Mouse (Mus musculus): ENCODE measurements around the gene 1700017B05Rik.

The 1700017B05Rik gene

GRCm38 (mm10) chr9:57262795-57263684, 628 bp upstream of the 1700017B05Rik start:
- H3K27me3 ChIP-seq (ENCODE audit: control insufficient read depth, insufficient read depth, low read length, poor library complexity, severe bottlenecking) = no peaks in the 10 kb centered on the region
- DNase-seq (ENCODE audit: low read depth, low spot score) = no peak
- no peaks in the 10 kb centered on the region; the same call in 1 of the 2 replicates for H3K36me3 ChIP-seq (ENCODE audit: control insufficient read depth, insufficient read depth, low read length, poor library complexity, severe bottlenecking)

GRCm38 (mm10) chr9:57261516-57261912, 898 bp downstream of the 1700017B05Rik start:
- DNase-seq (ENCODE audit: low read depth, low spot score) = peak; percentile 80
- Histone ChIP-seq H3K27me3 (ENCODE audit: control insufficient read depth, insufficient read depth, low read length, poor library complexity, severe bottlenecking) (no peaks in the 10 kb centered on the region), H3K36me3 (ENCODE audit: control insufficient read depth, insufficient read depth, low read length, poor library complexity, severe bottlenecking) (no peaks in the 10 kb centered on the region; the same call in none of the 2 replicates)

DNA sequence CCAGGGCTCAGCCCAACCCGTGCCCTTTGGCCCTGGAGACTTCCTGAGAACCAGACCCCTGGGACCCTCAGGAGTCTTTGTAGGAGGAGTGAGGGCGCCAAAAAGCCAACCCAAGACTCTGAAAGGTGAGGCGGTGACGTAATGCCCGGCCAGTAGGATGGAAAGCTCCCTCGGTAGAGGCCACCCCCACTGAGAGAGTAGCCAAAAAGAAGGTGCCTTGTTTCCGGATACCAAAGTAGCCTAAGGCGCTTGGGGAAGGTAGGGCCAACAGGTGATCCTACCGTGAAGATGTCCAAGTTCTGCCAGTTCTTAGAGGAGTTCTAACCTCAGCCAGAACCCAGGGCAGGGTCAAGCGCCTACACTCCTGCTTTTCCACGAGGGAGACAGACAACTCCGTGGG, 1.5 kb downstream of the 1700017B05Rik start:
- DNase-seq (ENCODE audit: low read depth, low spot score) = peak; percentile 45
- no peaks in the 10 kb centered on the region; the same call in none of the 2 replicates for H3K36me3 ChIP-seq (ENCODE audit: control insufficient read depth, insufficient read depth, low read length, poor library complexity, severe bottlenecking)
- H3K27me3 ChIP-seq (ENCODE audit: control insufficient read depth, insufficient read depth, low read length, poor library complexity, severe bottlenecking) = no peaks in the 10 kb centered on the region

DNA sequence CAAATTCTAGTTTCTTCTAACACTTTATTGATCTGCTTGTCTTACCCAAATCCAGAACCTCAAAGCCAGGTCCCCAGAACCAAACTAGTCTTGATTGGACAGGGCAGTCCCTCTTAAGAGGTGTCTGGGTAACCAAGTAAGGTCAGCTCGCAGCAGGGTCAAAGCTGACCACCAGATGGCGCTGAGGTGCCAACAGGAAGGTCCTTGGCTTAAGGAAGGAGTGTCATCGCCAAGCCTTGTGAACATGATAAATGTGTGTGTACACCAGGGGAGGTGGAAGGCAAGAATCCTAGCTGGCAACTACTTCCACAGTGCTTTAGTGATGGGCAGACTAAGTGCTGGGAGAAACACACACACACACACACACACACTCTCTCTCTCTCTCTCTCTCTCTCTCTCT, 2.7 kb downstream of the 1700017B05Rik start:
- no peaks in the 10 kb centered on the region for H3K27me3 ChIP-seq (ENCODE audit: control insufficient read depth, insufficient read depth, low read length, poor library complexity, severe bottlenecking)

DNA sequence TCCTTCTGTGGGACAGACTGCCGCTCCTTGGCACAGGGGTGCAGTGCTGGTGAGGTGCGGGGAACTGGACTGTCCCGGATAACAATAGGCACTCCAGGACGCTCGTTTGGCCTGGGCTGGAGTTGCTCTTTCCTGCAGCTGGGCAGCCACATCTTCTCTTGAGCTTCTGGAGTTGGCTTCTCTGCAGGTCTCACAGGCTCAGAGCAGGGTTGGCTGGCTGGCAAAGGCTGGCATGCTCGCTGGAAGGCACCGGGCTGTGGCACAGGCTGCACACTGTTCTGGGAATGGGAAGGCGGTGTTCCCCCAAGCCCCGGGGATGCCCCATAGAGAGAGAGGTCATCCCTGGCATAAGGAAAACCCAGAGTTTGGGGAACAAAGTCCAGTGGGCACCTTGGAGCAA, 4.8 kb downstream of the 1700017B05Rik start:
- H3K36me3 ChIP-seq (ENCODE audit: control insufficient read depth, insufficient read depth, low read length, poor library complexity, severe bottlenecking) = peaks cover 11% of the 10 kb centered on the region
- no peaks in the 10 kb centered on the region for H3K27me3 ChIP-seq (ENCODE audit: control insufficient read depth, insufficient read depth, low read length, poor library complexity, severe bottlenecking)
- no peak for DNase-seq (ENCODE audit: low read depth, low spot score)

More for the DNA sequence above, 2.7 kb downstream of the 1700017B05Rik start:
- H3K36me3 ChIP-seq (ENCODE audit: control insufficient read depth, insufficient read depth, low read length, poor library complexity, severe bottlenecking) = no peaks in the 10 kb centered on the region; the same call in none of the 2 replicates
- peak; percentile 96 for DNase-seq (ENCODE audit: low read depth, low spot score)

- H3K36me3 ChIP-seq (ENCODE audit: control insufficient read depth, insufficient read depth, low read length, poor library complexity, severe bottlenecking) = peaks cover 11% of the 10 kb centered on the region
- no peaks in the 10 kb centered on the region for H3K27me3 ChIP-seq (ENCODE audit: control insufficient read depth, insufficient read depth, low read length, poor library complexity, severe bottlenecking)
- no peak for DNase-seq (ENCODE audit: low read depth, low spot score)
Measured at GRCm38 (mm10) chr9:57256861-57257260, 5.6 kb downstream of the 1700017B05Rik start.

GRCm38 (mm10) chr9:57256309-57256708, 6.1 kb downstream of the 1700017B05Rik start:
- DNase-seq (ENCODE audit: low read depth, low spot score) = no peak
- H3K27me3 ChIP-seq (ENCODE audit: control insufficient read depth, insufficient read depth, low read length, poor library complexity, severe bottlenecking) = no peaks in the 10 kb centered on the region
- H3K36me3 ChIP-seq (ENCODE audit: control insufficient read depth, insufficient read depth, low read length, poor library complexity, severe bottlenecking) = peaks cover 11% of the 10 kb centered on the region

DNA sequence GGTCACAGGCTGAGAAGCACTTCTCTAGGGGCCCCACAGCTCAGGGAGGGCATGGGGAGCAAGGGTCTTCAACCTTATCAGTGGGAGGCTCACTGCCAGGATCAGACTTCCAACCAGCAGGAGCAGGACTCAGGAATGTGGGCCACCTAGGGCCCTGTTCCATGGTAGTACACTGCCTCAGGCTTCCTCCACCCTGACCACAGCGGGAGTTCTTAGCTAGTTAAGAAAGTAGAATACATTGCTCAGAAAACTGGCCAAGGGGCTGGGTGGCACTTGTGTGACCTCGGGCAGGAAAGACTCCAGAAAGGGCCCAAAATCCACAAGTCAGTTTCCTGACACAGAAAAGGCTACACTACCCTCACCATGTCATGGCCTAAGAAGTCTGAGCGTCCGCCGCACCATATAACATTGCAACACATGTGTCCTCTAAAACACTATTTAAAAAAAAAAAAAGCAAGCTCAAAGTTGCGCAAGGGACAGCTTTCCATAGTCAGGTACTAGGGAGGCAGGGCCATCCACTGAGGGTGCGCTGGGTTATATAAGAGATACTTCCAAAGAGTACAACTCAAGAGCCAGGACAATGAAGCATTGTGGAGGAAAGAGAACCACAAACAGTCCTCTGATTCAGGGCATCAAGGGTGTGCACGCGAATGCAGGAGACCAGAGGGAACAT, 7.5 kb downstream of the 1700017B05Rik start:
- Histone ChIP-seq H3K27me3 (ENCODE audit: control insufficient read depth, insufficient read depth, low read length, poor library complexity, severe bottlenecking) (no peaks in the 10 kb centered on the region), H3K36me3 (ENCODE audit: control insufficient read depth, insufficient read depth, low read length, poor library complexity, severe bottlenecking) (peaks cover 11% of the 10 kb centered on the region)
- no peak for DNase-seq (ENCODE audit: low read depth, low spot score)

DNA sequence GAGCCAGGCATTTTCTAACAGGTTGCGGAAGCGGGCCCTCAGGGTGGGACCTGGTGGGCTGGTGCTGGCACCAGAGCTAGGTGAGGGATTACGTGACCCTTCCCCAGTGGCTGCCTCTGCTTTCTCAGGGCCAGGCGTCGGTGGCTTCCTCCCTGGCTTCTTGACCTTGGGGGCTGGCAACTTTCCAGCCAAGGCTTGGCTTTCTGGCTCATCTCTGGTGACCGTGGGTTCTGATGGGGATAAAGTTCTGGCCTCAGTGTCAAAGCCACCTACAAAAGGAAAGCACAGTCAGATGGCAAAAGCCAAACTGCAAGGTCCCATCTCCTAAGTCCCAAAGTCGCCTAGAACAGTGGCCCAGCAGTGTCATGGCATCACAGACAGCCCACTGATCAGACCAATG, 8.4 kb downstream of the 1700017B05Rik start:
- no peak for DNase-seq (ENCODE audit: low read depth, low spot score)
- Histone ChIP-seq H3K36me3 (ENCODE audit: control insufficient read depth, insufficient read depth, low read length, poor library complexity, severe bottlenecking) (peaks cover 11% of the 10 kb centered on the region), H3K27me3 (ENCODE audit: control insufficient read depth, insufficient read depth, low read length, poor library complexity, severe bottlenecking) (no peaks in the 10 kb centered on the region)

- DNase-seq (ENCODE audit: low read depth, low spot score) = no peak
- Histone ChIP-seq H3K27me3 (ENCODE audit: control insufficient read depth, insufficient read depth, low read length, poor library complexity, severe bottlenecking) (no peaks in the 10 kb centered on the region), H3K36me3 (ENCODE audit: control insufficient read depth, insufficient read depth, low read length, poor library complexity, severe bottlenecking) (peaks cover 11% of the 10 kb centered on the region)
Measured at GRCm38 (mm10) chr9:57251139-57251538, 11.3 kb downstream of the 1700017B05Rik start.

DNA sequence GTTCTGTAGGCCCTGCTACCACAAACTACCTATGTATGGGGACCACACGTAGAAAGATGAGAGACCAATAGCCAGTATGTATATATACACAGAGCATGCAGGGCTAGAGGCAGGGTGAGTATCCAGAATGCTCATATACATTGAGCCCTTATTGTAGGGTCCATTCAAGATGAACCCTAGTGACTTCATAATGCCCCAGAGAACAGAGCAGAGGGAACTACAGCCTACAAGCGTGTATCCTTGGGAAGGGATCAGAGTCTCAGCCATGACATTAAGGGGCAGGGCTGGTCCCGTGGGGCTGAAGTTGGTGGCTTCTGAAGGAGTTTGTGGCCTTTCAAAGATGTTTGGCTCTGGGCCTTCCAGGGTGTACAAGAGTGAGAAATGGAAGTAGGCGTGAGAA, 12.4 kb downstream of the 1700017B05Rik start:
- no peak for DNase-seq (ENCODE audit: low read depth, low spot score)
- Histone ChIP-seq H3K36me3 (ENCODE audit: control insufficient read depth, insufficient read depth, low read length, poor library complexity, severe bottlenecking) (peaks cover 11% of the 10 kb centered on the region), H3K27me3 (ENCODE audit: control insufficient read depth, insufficient read depth, low read length, poor library complexity, severe bottlenecking) (no peaks in the 10 kb centered on the region)

- Histone ChIP-seq H3K27me3 (ENCODE audit: control insufficient read depth, insufficient read depth, low read length, poor library complexity, severe bottlenecking) (no peaks in the 10 kb centered on the region), H3K36me3 (ENCODE audit: control insufficient read depth, insufficient read depth, low read length, poor library complexity, severe bottlenecking) (peaks cover 5% of the 10 kb centered on the region; the same call in 1 of the 2 replicates)
- no peak for DNase-seq (ENCODE audit: low read depth, low spot score)
Measured at GRCm38 (mm10) chr9:57248030-57248942, 14.1 kb downstream of the 1700017B05Rik start.

DNA sequence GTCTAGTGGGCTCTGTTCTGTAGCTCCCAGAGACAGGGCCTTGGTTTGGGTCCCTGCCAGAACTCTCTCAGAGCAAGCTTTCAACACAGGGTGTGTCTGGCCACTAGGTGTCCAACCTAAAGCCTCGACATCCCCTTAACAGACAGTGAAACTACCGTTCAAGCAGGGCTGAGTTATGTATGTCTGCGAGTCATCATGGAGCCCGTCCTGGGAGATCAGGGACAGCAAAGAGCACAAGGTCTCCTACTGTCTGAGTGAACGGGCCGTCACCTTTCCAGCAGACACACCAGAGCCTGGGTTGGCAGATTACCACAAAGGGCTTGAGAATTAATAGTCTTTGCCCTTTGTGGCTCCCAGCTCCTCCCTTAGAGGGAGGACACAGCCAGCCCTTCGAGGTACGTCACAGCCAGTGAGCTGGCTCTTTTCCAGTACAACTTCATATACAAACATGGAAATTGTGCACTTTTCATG, 15.2 kb downstream of the 1700017B05Rik start:
- Histone ChIP-seq H3K27me3 (ENCODE audit: control insufficient read depth, insufficient read depth, low read length, poor library complexity, severe bottlenecking) (no peaks in the 10 kb centered on the region), H3K36me3 (ENCODE audit: control insufficient read depth, insufficient read depth, low read length, poor library complexity, severe bottlenecking) (no peaks in the 10 kb centered on the region)
- no peak for DNase-seq (ENCODE audit: low read depth, low spot score)

DNA sequence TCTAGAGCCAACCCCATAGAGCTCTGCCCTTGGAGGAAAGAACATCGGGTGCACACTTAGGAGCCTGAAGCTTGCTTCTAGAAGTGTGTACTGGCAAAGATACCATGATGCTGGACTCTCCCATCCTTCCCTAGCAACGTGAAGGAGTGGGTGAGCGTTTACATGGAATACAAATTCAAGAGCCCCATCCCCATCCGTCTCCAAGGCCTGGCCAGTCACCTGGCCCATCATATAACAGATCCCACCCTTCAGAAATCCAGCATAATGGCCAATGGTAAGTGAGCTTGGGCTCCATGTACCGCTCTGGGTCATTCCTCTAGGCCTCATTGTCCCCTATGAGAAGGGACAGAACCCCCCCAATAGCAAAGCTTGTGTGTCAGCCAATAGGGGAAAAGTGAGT, 15.9 kb downstream of the 1700017B05Rik start:
- H3K27me3 ChIP-seq (ENCODE audit: control insufficient read depth, insufficient read depth, low read length, poor library complexity, severe bottlenecking) = no peaks in the 10 kb centered on the region
- no peak for DNase-seq (ENCODE audit: low read depth, low spot score)
- H3K36me3 ChIP-seq (ENCODE audit: control insufficient read depth, insufficient read depth, low read length, poor library complexity, severe bottlenecking) = no peaks in the 10 kb centered on the region
